Mouse (Mus musculus): ENCODE data around the gene Ddx49.

The Ddx49 gene

GRCm38 (mm10) chr8:70259043-70259442 is 43.2 kb downstream of the Ddx49 start:
- DNase-seq, result no peak

- DNase-seq, result no peak
Measured at GRCm38 (mm10) chr8:70258600-70258999, 43.7 kb downstream of the Ddx49 start.

- no peak for DNase-seq
Measured at GRCm38 (mm10) chr8:70257456-70257855, 44.8 kb downstream of the Ddx49 start.

GRCm38 (mm10) chr8:70254628-70255027 is 47.7 kb downstream of the Ddx49 start:
- no peak for DNase-seq

- DNase-seq, result no peak
Measured at GRCm38 (mm10) chr8:70247841-70248240, 54.4 kb downstream of the Ddx49 start.

- no peak for DNase-seq
Measured at GRCm38 (mm10) chr8:70246622-70247021, 55.7 kb downstream of the Ddx49 start.
